Mouse (Mus musculus) naive thymus-derived CD4-positive, alpha-beta T cell, adult 5 months (primary cell): Measurements from ENCODE around the gene Arhgef28. TPM values are rescaled to one million over a fixed set of nuclear protein-coding genes. Genes with fewer than 3 reads are reported as not detected.

Source experiments
- polyA plus RNA-seq: library from polyadenylated mRNA; unstranded; fragments of 100-300 nt; shearing (Covaris generic); gene quantifications from one replicate; pipeline ENCODE4 v1.2.1, GENCODE M21; 2017

Arhgef28 gene
- 0.06 TPM for polyA plus RNA-seq

GRCm38 (mm10) chr13:98205771-98206545 is at the start of gene Arhgef28:
Gene Arhgef28, minus strand, starts transcription at chr13:98206439.

Other genes starting within 250 kb of the Arhgef28 start
- gene Utp15, start 56.6 kb upstream of the Arhgef28 start, polyA plus RNA-seq, result 44.7 TPM
- 23.0 TPM for gene Ankra2, start 56.6 kb upstream of the Arhgef28 start, polyA plus RNA-seq
- not detected for gene Gm21976, start 73.4 kb upstream of the Arhgef28 start, polyA plus RNA-seq
- gene Btf3, start 110.6 kb upstream of the Arhgef28 start, polyA plus RNA-seq, result 619 TPM
- gene Foxd1, start 147.8 kb upstream of the Arhgef28 start, polyA plus RNA-seq, result not detected